Mouse (Mus musculus) embryonic facial prominence, embryonic 11.5 days (tissue): ENCODE results near the gene Ccser2. TPM values are rescaled to one million over a fixed set of nuclear protein-coding genes. Genes with fewer than 3 reads are reported as not detected.
"Not testable (repeated sequence)": the region's sequence is repeated elsewhere in the genome, so short reads cannot be mapped to it uniquely, and the experiment has no call there.

Experiments
- ATAC-seq: fragments of 200-750 bp; cut with Nextera tagmentation; replicated peaks from 2 replicates; pipeline ENCODE4 v1.8.0; 2017; ENCODE audit warnings: low read depth; ENCODE audit not compliant: insufficient number of reproducible peaks, low FRiP score, low TSS enrichment
- DNase-seq: peaks from one replicate; pipeline ENCODE4 v3.0.0-alpha.2; 2015; ENCODE audit warnings: low spot score
- H3K27ac ChIP-seq: fragments of 300-500 bp; sonication (generic); replicated peaks from 2 replicates; pipeline ENCODE4 v1.5.1; 2014; ENCODE audit warnings: mild to moderate bottlenecking, low read depth, low read length, control low read depth
- H3K27me3 ChIP-seq: fragments of 300-500 bp; sonication (generic); 2 replicates; pipeline ENCODE4 v1.6.1; 2014; ENCODE audit warnings: mild to moderate bottlenecking, low read length, moderate library complexity, mixed read lengths; ENCODE audit not compliant: control insufficient read depth, insufficient read depth
- H3K36me3 ChIP-seq: fragments of 300-500 bp; sonication (generic); replicated peaks from 2 replicates; pipeline ENCODE4 v1.6.1; 2014; ENCODE audit warnings: low read depth, mild to moderate bottlenecking, low read length, moderate library complexity, mixed read lengths; ENCODE audit not compliant: control insufficient read depth, insufficient read depth
- H3K4me1 ChIP-seq: fragments of 300-500 bp; sonication (generic); 2 replicates; pipeline ENCODE4 v1.6.1; 2014; ENCODE audit warnings: low read length, mixed read lengths; ENCODE audit not compliant: control insufficient read depth, insufficient read depth
- H3K4me2 ChIP-seq: fragments of 300-500 bp; sonication (generic); 2 replicates; pipeline ENCODE4 v1.6.1; 2014; ENCODE audit warnings: low read depth, mild to moderate bottlenecking, control low read depth, low read length, moderate library complexity
- H3K4me3 ChIP-seq: fragments of 300-500 bp; sonication (generic); 2 replicates; pipeline ENCODE4 v1.5.1; 2014; ENCODE audit warnings: low read depth, low read length, control low read depth
- H3K9ac ChIP-seq: fragments of 300-500 bp; sonication (generic); replicated peaks from 2 replicates; pipeline ENCODE4 v1.6.1; 2014; ENCODE audit warnings: mild to moderate bottlenecking, control low read depth, low read length
- H3K9me3 ChIP-seq: fragments of 300-500 bp; sonication (generic); replicated peaks from 2 replicates; pipeline ENCODE4 v1.6.1; 2016; ENCODE audit warnings: mild to moderate bottlenecking, low read length, inconsistent platforms, mixed read lengths; ENCODE audit not compliant: control insufficient read depth
- WGBS: fragments of 180-500 bp; shearing (Covaris S2); extraction: QIAGEN DNeasy Blood & Tissue Kit; methylation state at CpG from one replicate; pipeline ENCODE4 v1.1.7; 2014; 5-methylcytosine and 5-hydroxymethylcytosine counted together
- polyA plus RNA-seq: library from polyadenylated mRNA; unstranded; fragments of >200 nt; fragmentation: Nextera tagmentation; extraction: Ambion mirVana; gene quantifications from 2 replicates; pipeline ENCODE4 v1.2.1, GENCODE M21; 2014

Gene Ccser2
- polyA plus RNA-seq, 1 experiment from 2014 or later, result 34.5 TPM

GRCm38 (mm10) chr14:37000780-37001179 is 32.2 kb upstream of the Ccser2 start:
- WGBS, result 80% methylated on average over 6 of the region's 6 CpGs
- H3K4me2 ChIP-seq, H3K27ac ChIP-seq, H3K9me3 ChIP-seq, ATAC-seq, DNase-seq, H3K27me3 ChIP-seq, H3K4me3 ChIP-seq, H3K36me3 ChIP-seq, H3K9ac ChIP-seq, H3K4me1 ChIP-seq: not testable (repeated sequence)

- no peaks in the 10 kb centered on the region for H3K36me3 ChIP-seq
- no peaks in the 10 kb centered on the region for H3K9me3 ChIP-seq
- no peak overlapping the region for H3K27ac ChIP-seq
- ATAC-seq (no peak), DNase-seq (no peak)
- no peak overlapping the region for H3K4me2 ChIP-seq
- H3K9ac ChIP-seq, result no peak overlapping the region
- H3K27me3 ChIP-seq, result no peaks in the 10 kb centered on the region
- H3K4me1 ChIP-seq, result no peaks in the 10 kb centered on the region
- no peak overlapping the region for H3K4me3 ChIP-seq
Measured at GRCm38 (mm10) chr14:36989784-36990183, 21.2 kb upstream of the Ccser2 start.

GRCm38 (mm10) chr14:36985693-36986092 is 17.1 kb upstream of the Ccser2 start:
- 81% methylated on average over 3 of the region's 3 CpGs for WGBS
- Histone ChIP-seq H3K4me3 (no peak overlapping the region), H3K27me3 (no peaks in the 10 kb centered on the region), H3K4me1 (no peaks in the 10 kb centered on the region), H3K9ac (no peak overlapping the region), H3K36me3 (no peaks in the 10 kb centered on the region), H3K4me2 (no peak overlapping the region), H3K9me3 (no peaks in the 10 kb centered on the region), H3K27ac (no peak overlapping the region)
- DNase-seq (no peak), ATAC-seq (no peak)

GRCm38 (mm10) chr14:36975019-36975418 is 6.4 kb upstream of the Ccser2 start:
- Histone ChIP-seq H3K27me3 (no peaks in the 10 kb centered on the region), H3K27ac (no peak overlapping the region), H3K9ac (no peak overlapping the region), H3K4me3 (no peak overlapping the region), H3K4me1 (no peaks in the 10 kb centered on the region), H3K9me3 (no peaks in the 10 kb centered on the region), H3K36me3 (no peaks in the 10 kb centered on the region), H3K4me2 (no peak overlapping the region)
- WGBS, result 84% methylated on average over 3 of the region's 3 CpGs
- no peak for ATAC-seq
- DNase-seq, result no peak

- ATAC-seq (no peak), DNase-seq (no peak)
- Histone ChIP-seq H3K36me3 (no peaks in the 10 kb centered on the region), H3K4me2 (no peak overlapping the region), H3K4me1 (no peaks in the 10 kb centered on the region), H3K27me3 (no peaks in the 10 kb centered on the region), H3K4me3 (no peak overlapping the region), H3K27ac (no peak overlapping the region), H3K9ac (no peak overlapping the region), H3K9me3 (no peaks in the 10 kb centered on the region)
- WGBS, result 80% methylated on average over 4 of the region's 4 CpGs
Measured at GRCm38 (mm10) chr14:36971211-36971610, 2.6 kb upstream of the Ccser2 start.

GRCm38 (mm10) chr14:36969861-36970420 is 1.4 kb upstream of the Ccser2 start:
- WGBS, result 89% methylated on average over 3 of the region's 3 CpGs

GRCm38 (mm10) chr14:36968076-36968627 is 425 bp downstream of the Ccser2 start:
- ATAC-seq (peak; percentile 86), DNase-seq (peak; percentile 57)
- Histone ChIP-seq H3K4me2 (peak overlapping the region; percentile 39), H3K4me3 (peak overlapping the region; percentile 89), H3K36me3 (no peaks in the 10 kb centered on the region), H3K9me3 (no peaks in the 10 kb centered on the region), H3K27me3 (no peaks in the 10 kb centered on the region), H3K9ac (peak overlapping the region; percentile 84), H3K27ac (peak overlapping the region; percentile 72), H3K4me1 (no peaks in the 10 kb centered on the region)
- WGBS, result 1% methylated on average over 29 of the region's 49 CpGs

More at GRCm38 (mm10) chr14:36969861-36970420, 1.4 kb upstream of the Ccser2 start:
- H3K4me2 ChIP-seq, result no peak overlapping the region
- H3K27me3 ChIP-seq, result no peaks in the 10 kb centered on the region
- no peak overlapping the region for H3K4me3 ChIP-seq
- H3K27ac ChIP-seq, result no peak overlapping the region
- DNase-seq (no peak), ATAC-seq (no peak)
- no peaks in the 10 kb centered on the region for H3K9me3 ChIP-seq
- no peaks in the 10 kb centered on the region for H3K36me3 ChIP-seq
- H3K9ac ChIP-seq, result no peak overlapping the region
- no peaks in the 10 kb centered on the region for H3K4me1 ChIP-seq

- H3K9ac ChIP-seq, result no peak overlapping the region
- peak; percentile 11 for DNase-seq
- WGBS, result 3% methylated on average over 3 of the region's 3 CpGs
- no peaks in the 10 kb centered on the region for H3K27me3 ChIP-seq
- no peak overlapping the region for H3K27ac ChIP-seq
- no peaks in the 10 kb centered on the region for H3K4me1 ChIP-seq
- no peaks in the 10 kb centered on the region for H3K9me3 ChIP-seq
- H3K4me2 ChIP-seq, result no peak overlapping the region
- ATAC-seq, result no peak
- H3K4me3 ChIP-seq, result no peak overlapping the region
- no peaks in the 10 kb centered on the region for H3K36me3 ChIP-seq
Measured at GRCm38 (mm10) chr14:36965421-36965820, 3.2 kb downstream of the Ccser2 start.
